In genomic region chr11:70502018-70502417, GRCm38 (mm10) we compare ENCODE assay signal across 31 mouse cellular contexts. TPM values are rescaled to one million over a fixed set of nuclear protein-coding genes. Genes with fewer than 3 reads are reported as not detected.
"Had no signal": no experiment of that assay in that cellular context is flagged by ENCODE, and none has a peak within 500 bp of the region (broad histone marks: within the 10 kb centered on the region; RNA-seq: fewer than 3 reads in every experiment).

No protein-coding gene starts in this region.

- H3K9ac ChIP-seq: heart, embryonic 13.5 days; heart, embryonic 15.5 days; hindbrain, embryonic 13.5 days; hindbrain, embryonic 15.5 days; kidney, embryonic 15.5 days; limb, embryonic 15.5 days had no signal

- H3K4me1 ChIP-seq: heart, embryonic 13.5 days; heart, embryonic 15.5 days; hindbrain, embryonic 13.5 days; hindbrain, embryonic 15.5 days; limb, embryonic 13.5 days; limb, embryonic 15.5 days had no signal

- H3K27ac ChIP-seq: heart, adult 2 months; heart, embryonic 13.5 days; heart, embryonic 15.5 days; hindbrain, embryonic 13.5 days; hindbrain, embryonic 15.5 days; hindbrain, postnatal 0 days; kidney, embryonic 15.5 days; kidney, postnatal 0 days; limb, embryonic 13.5 days; limb, embryonic 15.5 days had no signal

- H3K9me3 ChIP-seq: heart, embryonic 13.5 days; heart, embryonic 15.5 days; hindbrain, embryonic 13.5 days; hindbrain, embryonic 15.5 days; kidney, embryonic 15.5 days; limb, embryonic 13.5 days; limb, embryonic 15.5 days had no signal

- ATAC-seq: hindbrain, postnatal 0 days; intestine, embryonic 16.5 days had no signal

- H3K36me3 ChIP-seq: heart, embryonic 13.5 days; heart, embryonic 15.5 days; hindbrain, embryonic 13.5 days; hindbrain, embryonic 15.5 days; kidney, embryonic 15.5 days; limb, embryonic 13.5 days; limb, embryonic 15.5 days had no signal

- DNase-seq: gastrocnemius, postnatal 14 days; gastrocnemius, postnatal 36 days; heart, adult 11 months; heart, adult 2 months; heart, postnatal 14 days; heart, postnatal 36 days; kidney, adult 11 months; kidney, adult 2 months; kidney, adult 9 months; kidney, postnatal 14 days; kidney, postnatal 36 days; layer of hippocampus, adult 9-11 months; layer of hippocampus, postnatal 36 days; left cerebral cortex, postnatal 4 days had no signal

- H3K4me2 ChIP-seq: heart, embryonic 11.5 days; heart, embryonic 13.5 days; heart, embryonic 15.5 days; hindbrain, embryonic 13.5 days; hindbrain, embryonic 15.5 days; kidney, embryonic 15.5 days; limb, embryonic 13.5 days; limb, embryonic 15.5 days had no signal

- H3K4me3 ChIP-seq: heart, adult 2 months; heart, embryonic 13.5 days; heart, embryonic 15.5 days; hindbrain, embryonic 13.5 days; hindbrain, embryonic 15.5 days; kidney, embryonic 15.5 days; limb, embryonic 13.5 days; limb, embryonic 15.5 days had no signal

- H3K27me3 ChIP-seq: hindbrain, embryonic 15.5 days; limb, embryonic 13.5 days; limb, embryonic 15.5 days had no signal

RNA-seq across cellular contexts. Expression of gene Tm4sf5, which starts 3.0 kb away (rescaled TPM):
- polyA plus RNA-seq: hindbrain, embryonic 11.5 days had no signal

RNA-seq across cellular contexts. Expression of gene Vmo1, which starts 12.4 kb away (rescaled TPM):
- polyA plus RNA-seq: gonadal fat pad, adult 2 months; heart, adult 2 months; heart, embryonic 11.5 days; heart, embryonic 13.5 days; hindbrain, embryonic 13.5 days; hindbrain, embryonic 15.5 days; hindbrain, postnatal 0 days; kidney, adult 2 months; large intestine, adult 2 months had no signal

RNA-seq across cellular contexts. Expression of gene Gltpd2, which starts 17.0 kb away (rescaled TPM):
- polyA plus RNA-seq: gonadal fat pad, adult 2 months; heart, adult 2 months; heart, embryonic 15.5 days; heart, postnatal 0 days had no signal

RNA-seq across cellular contexts. Expression of gene Gm40193, which starts 30.7 kb away (rescaled TPM):
- polyA plus RNA-seq: gonadal fat pad, adult 2 months; heart, adult 2 months; heart, embryonic 11.5 days; heart, embryonic 13.5 days; heart, embryonic 15.5 days; heart, postnatal 0 days; hindbrain, embryonic 11.5 days; hindbrain, embryonic 13.5 days; hindbrain, embryonic 15.5 days; hindbrain, postnatal 0 days; intestine, embryonic 14.5 days; intestine, embryonic 16.5 days; kidney, adult 2 months; kidney, embryonic 15.5 days; kidney, postnatal 0 days; large intestine, adult 2 months; limb, embryonic 11.5 days; limb, embryonic 13.5 days; limb, embryonic 15.5 days had no signal
